Mouse (Mus musculus): Measurements from ENCODE around the gene Pkdrej.

Gene Pkdrej

DNA sequence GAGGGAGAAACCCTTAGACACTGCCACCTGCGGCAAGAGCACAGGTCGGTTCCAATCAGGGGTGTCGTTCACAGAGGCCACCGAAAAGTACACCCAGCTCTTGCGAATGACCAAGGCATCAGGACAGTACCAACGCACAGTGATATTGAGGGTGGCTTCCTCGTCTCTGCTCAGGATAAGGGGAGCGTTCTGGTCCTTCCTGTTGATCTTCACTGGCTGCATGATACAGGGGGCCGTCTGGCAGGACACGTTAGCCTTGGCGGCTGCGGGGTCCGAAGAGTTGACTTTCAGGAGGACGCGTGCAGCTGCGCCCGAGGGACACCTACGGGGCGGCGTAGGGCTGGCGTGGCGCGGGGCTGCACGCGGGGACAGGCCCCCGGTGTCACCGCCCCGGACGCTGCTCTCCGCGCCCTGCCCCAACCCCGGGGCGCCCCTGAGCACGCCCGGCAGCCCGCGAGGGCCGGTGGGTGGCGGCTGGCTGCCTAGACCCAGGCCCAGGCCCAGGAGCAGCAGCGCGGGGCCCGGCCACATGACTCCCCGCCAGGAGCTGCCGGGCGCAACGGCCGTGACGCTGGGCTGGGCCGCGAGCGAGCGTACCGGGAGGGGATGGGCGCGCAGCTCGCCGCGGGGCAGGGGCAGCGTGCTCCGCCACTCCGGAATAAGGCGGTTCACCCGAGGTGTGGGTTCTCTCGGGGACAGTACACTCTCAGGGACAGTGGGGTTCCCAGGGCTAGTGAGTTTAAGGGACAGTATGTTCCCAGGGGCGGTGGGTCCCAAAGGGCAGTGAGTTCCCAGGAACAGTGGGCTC is at the start of gene Pkdrej:
Pkdrej (minus strand) TSS at position 532 of the 808 bp plus-strand sequence.
- in situ Hi-C loops (cut with MboI): no loop called here

- in situ Hi-C loops (cut with MboI): loop anchor here (10.0 kb wide), 1 partner anchor 253 kb away; no protein-coding TSS in a partner anchor
These were observed 46.2 kb upstream of the Pkdrej start for GRCm38 (mm10) chr15:85867696-85868095.

GRCm38 (mm10) chr15:85865913-85866312 is 44.4 kb upstream of the Pkdrej start:
- in situ Hi-C loops (cut with MboI): loop anchor here (10.0 kb wide), 1 partner anchor 251 kb away; no protein-coding TSS in a partner anchor

DNA sequence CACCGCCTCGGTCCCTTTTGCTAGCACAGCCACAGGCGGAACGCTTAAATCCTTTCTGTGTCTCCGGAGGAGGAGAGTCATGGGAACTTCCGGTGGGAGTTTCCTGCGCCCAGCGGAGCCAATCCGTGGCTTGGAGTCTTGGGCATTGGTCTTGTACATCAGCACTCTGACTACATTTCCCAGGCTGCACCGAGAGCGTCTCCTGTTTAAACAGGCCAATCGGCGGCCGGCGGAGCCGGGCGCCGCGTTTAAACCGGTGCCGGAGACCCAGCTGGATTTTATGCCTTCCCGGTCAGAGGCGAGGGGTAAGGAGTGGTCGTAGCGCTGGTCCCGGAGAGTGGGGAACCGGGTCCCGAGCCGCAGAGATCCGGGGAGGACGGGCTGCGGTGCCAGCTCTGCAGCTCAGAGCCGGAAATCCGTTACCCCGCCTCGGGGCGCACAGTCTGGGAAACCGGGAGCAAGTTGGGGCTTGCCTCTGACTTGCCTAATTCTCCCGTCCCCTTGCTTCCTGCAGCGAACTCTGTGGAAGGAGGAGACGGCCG is 38.0 kb upstream of the Pkdrej start, which contains the start of gene Gtse1:
Gtse1 (plus strand) TSS at position 256 of the 542 bp plus-strand sequence.
- in situ Hi-C loops (cut with MboI): loop anchor here (5.0 to 10.0 kb wide), 2 partner anchors 142 to 245 kb away; no protein-coding TSS in a partner anchor

GRCm38 (mm10) chr15:85858980-85859489 is 37.5 kb upstream of the Pkdrej start:
- in situ Hi-C loops (cut with MboI): no loop called here

DNA sequence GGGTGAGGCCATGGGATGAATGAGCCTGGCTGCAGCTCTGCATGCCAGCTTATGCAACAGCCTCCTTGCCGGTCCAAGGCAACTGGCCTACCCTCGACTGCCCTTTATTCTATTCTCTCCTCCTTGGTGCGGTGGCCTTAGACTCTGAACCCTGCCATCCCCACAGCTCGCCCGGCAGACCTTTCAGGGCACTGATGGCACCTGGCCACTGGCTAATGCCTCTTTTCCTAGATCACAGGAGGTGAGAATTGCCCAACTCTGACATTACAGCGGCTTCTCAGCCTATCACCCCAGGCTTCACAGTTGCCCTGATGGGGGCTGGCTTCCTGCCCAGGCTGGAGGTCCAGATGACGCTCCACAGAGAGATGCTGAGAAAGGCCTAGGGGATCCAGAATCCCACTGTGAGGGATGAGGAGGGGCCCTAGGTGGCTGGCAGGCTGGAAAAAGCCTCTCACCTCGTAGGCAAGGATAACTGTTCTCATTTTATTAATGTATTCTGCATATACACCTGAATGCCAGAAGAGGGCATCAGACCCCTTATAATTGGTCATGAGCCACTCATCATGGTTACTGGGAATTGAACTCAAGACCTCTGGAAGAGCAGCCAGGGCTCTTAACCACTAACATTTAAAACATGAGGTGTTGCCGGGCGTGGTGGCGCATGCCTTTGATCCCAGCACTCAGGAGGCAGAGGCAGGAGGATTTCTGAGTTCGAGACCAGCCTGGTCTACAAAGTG is 30.3 kb upstream of the Pkdrej start:
- in situ Hi-C loops (cut with MboI): no loop called here

DNA sequence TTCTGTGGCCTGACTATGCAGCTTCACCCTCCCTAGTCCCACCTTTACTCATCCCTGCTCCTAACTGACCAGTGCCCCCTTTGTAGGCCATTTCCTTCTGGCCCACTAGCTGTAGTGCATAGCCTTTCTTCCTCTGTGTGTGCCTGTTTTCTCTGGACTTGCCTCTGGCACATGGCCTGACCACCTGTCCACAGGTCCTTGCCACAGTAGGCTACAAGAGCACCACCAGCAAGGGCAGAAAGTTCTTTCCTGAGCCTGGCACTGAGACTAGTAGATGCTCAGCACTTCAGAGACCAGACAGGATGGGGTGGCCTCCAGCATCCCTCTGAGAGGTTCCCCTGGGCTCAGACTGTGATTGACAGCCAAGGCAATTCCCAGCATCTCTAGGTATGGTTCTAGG is 23.5 kb upstream of the Pkdrej start:
- in situ Hi-C loops (cut with MboI): no loop called here

DNA sequence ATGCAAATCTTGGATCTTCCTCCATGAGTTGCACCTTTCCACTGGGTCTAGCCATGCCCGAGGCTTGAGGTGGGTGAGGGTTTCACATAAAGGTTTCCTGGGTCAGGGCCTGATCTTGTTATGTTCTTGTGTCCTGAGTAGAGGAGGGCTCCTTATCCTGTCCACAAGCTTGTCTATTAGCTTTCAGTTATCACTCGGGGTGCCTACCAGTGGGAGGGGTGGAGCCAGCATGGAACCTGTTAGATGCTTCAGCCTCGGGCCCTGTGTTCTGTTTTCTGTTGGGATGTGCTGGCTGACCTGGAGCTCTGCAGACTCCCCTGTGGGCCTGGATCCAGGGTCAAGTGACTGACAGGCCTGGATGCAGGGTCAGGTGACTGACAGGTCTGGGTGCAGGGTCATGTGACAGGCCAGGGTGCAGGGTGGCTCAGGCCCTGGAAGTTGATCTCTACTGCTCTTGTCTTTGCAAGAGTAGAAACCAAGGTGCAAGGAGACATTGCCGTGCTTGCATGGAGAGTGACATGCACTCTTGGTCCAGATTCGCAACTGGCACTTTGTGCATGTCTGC is 20.3 kb upstream of the Pkdrej start:
- in situ Hi-C loops (cut with MboI): no loop called here

GRCm38 (mm10) chr15:85840983-85841382 is 19.4 kb upstream of the Pkdrej start:
- in situ Hi-C loops (cut with MboI): no loop called here

DNA sequence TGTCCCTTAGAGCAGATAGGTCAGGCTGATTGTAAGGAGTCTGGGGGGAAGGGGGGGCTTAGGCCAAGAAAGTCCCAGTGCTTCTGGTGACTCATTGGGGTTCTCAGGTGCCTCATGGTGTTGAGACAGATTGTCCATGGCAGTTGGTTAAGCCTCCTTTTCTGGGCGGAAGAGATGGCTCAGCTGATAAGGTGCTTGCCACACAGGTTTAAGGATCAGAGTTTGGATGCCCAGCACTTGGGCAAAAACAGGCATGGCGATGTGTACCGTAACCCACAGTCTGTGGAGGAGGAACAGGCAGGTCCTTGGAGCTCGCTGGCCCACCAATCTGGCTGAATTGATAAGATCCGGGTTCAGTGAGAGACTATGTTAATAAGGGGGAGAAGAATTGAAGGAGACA is 15.4 kb upstream of the Pkdrej start:
- in situ Hi-C loops (cut with MboI): no loop called here

DNA sequence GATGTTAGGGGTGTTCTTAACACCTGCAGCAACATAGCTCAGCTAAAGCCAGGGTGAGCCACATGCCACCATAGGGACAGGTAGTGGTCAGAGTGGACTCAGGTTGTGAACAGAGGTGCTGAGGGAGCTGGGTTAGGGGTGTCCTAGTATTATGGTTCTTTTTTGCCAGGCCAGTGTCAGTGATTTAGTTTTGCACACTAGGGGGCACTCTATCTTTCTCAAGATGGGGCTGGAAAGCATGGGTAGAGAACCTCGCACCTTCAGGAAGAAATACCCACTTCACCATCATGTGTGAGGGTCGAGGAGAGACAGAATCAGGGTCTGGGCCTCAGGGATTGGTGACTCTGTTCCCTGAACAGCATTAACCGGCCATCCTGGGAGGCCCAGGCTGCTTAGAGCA is 13.8 kb upstream of the Pkdrej start:
- in situ Hi-C loops (cut with MboI): no loop called here

DNA sequence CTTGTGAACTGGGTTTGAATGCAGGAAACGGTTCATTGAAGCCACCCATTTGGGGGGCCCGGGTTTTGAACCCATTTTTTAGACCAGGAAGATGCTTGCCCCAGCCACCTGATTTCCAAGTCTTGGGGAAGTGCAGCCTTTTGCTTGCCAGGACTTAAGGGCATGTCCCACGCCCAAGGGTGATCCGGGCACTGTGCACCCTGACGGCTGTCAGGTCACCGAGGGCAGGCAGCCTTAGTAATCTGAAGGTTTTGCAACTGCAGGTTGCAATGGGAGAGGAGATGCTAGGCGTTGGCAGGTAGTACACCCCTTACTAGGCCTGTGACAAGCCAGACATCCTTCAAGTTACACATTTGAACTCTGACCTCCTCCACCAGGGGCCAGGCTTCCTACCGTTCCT is 11.1 kb upstream of the Pkdrej start:
- in situ Hi-C loops (cut with MboI): no loop called here

DNA sequence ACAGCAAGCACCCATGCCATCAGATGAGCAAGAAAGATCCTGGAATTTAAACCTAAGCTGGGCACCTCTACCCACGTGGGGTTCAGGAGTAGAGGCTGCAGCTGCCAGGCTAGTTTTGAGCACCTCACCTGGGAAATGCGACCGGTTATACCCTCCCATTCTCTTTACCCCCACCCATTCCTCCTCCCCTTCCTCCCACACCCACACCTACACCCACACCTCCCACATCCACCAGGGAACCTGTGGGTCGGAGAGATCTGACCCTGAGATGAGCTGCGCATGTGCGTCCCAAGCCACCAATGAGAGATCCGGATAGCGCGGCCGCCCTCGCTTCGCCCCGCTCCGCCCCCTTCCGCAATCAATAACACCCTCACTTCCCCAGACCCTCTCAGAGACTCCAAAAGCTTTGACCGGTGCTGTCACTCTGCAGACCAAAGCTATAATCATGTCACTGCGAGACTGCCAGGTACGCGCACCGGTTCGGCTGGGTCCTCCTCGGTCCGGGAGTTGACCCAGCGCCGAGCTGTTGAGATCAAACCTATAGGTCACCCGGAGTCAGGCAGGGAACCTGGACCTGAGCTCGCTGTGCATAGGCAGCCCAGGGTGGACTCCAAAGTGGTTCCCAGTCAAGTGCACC is 10.5 kb upstream of the Pkdrej start, which contains the start of gene Ttc38:
Ttc38 (plus strand) TSS at position 353 of the 637 bp plus-strand sequence.
- in situ Hi-C loops (cut with MboI): no loop called here

DNA sequence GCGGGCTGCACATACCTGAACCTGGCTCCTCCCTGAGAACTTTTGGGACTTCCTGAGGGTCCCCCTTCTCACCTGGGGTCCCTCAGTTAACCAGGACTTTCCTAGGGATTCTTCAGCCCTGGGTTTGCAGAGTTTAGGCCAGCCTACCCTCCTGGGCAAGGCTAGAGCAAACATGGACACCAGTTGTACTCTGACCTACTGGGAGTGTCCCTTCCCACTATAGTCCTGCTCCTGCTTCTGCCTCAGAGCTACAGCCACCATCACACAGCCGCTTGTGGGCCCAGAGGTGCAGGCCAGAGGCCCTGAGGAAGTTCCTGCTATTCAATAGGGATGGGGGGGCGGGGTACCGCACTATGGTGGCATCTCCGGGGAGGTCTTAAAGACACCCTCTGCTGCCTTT is 7.9 kb upstream of the Pkdrej start:
- in situ Hi-C loops (cut with MboI): no loop called here

- in situ Hi-C loops (cut with MboI): no loop called here
These were observed 6.5 kb upstream of the Pkdrej start for GRCm38 (mm10) chr15:85828071-85828470.

GRCm38 (mm10) chr15:85826676-85827075 is 5.1 kb upstream of the Pkdrej start:
- in situ Hi-C loops (cut with MboI): no loop called here

DNA sequence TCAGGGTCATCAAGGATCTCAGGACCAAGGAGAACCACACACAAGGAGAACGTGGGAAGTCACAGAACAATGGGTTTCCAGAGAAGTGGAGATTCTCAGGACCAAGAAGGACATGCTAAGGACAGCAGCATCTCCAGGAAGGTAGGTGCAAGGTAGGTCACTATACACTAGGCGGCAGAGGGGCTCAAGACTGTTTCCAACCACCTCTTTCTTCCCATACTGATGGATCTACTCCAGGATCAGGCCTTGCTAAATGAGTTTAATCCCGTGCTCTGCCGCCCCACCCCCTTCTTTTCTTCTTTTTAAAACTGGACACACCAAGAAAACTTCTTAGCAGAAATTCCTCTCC is 451 bp upstream of the Pkdrej start:
- in situ Hi-C loops (cut with MboI): no loop called here

- in situ Hi-C loops (cut with MboI): no loop called here
These were observed 8.1 kb downstream of the Pkdrej start for GRCm38 (mm10) chr15:85813428-85813827.

GRCm38 (mm10) chr15:85811535-85812277 is 9.8 kb downstream of the Pkdrej start, which contains the start of gene Cdpf1:
Gene Cdpf1, minus strand, starts transcription at chr15:85811697.
- in situ Hi-C loops (cut with MboI): no loop called here

- in situ Hi-C loops (cut with MboI): no loop called here
These were observed 10.6 kb downstream of the Pkdrej start for GRCm38 (mm10) chr15:85810806-85811521.

Data from mature B cell (primary cell).